Mouse (Mus musculus) lung, embryonic 15.5 days (tissue): Measurements from ENCODE around the gene Rapgef6. TPM values are rescaled to one million over a fixed set of nuclear protein-coding genes. Genes with fewer than 3 reads are reported as not detected.

ENCODE experiments used
- ATAC-seq: fragments of 200-750 bp; cut with Nextera tagmentation; 2 replicates; pipeline ENCODE4 v1.8.0; 2017; ENCODE audit warnings: moderate number of reproducible peaks, borderline replicate concordance; ENCODE audit not compliant: low FRiP score, low TSS enrichment; ENCODE audit errors: extremely low read depth
- H3K27ac ChIP-seq: fragments of 300-500 bp; sonication (generic); 2 replicates; pipeline ENCODE4 v1.5.1; 2015; ENCODE audit warnings: moderate library complexity, mild to moderate bottlenecking, inconsistent platforms
- H3K27me3 ChIP-seq: fragments of 300-500 bp; sonication (generic); 2 replicates; pipeline ENCODE4 v1.6.1; 2015; ENCODE audit warnings: inconsistent platforms
- H3K36me3 ChIP-seq: fragments of 300-500 bp; sonication (generic); 2 replicates; pipeline ENCODE4 v1.6.1; 2015; ENCODE audit warnings: inconsistent platforms
- H3K4me1 ChIP-seq: fragments of 300-500 bp; sonication (generic); 2 replicates; pipeline ENCODE4 v1.6.1; 2015; ENCODE audit warnings: inconsistent platforms
- H3K4me2 ChIP-seq: fragments of 300-500 bp; sonication (generic); 2 replicates; pipeline ENCODE4 v1.6.1; 2015; ENCODE audit warnings: inconsistent platforms, mild to moderate bottlenecking, moderate library complexity
- H3K4me3 ChIP-seq: fragments of 300-500 bp; sonication (generic); 2 replicates; pipeline ENCODE4 v1.5.1; 2015; ENCODE audit warnings: mild to moderate bottlenecking, inconsistent platforms
- H3K9ac ChIP-seq: fragments of 300-500 bp; sonication (generic); 2 replicates; pipeline ENCODE4 v1.6.1; 2015; ENCODE audit warnings: inconsistent platforms
- H3K9me3 ChIP-seq: fragments of 300-500 bp; sonication (generic); 2 replicates; pipeline ENCODE4 v1.6.1; 2016; ENCODE audit warnings: inconsistent platforms
- whole genome bisulfite sequencing: fragments of 180-500 bp; shearing (Covaris S2); methylation state at CpG from one replicate; pipeline ENCODE4 v1.1.7; 2015; 5-methylcytosine and 5-hydroxymethylcytosine counted together
- polyA plus RNA-seq: library from polyadenylated mRNA; unstranded; fragments of >200 nt; fragmentation: Nextera tagmentation; extraction: Ambion mirVana; gene quantifications from 2 replicates; pipeline ENCODE4 v1.2.1, GENCODE M21; 2015

Gene Rapgef6
- polyA plus RNA-seq, 1 experiment from 2014 or later: 37.4 TPM

GRCm38 (mm10) chr11:54697611-54698010 is 175.0 kb downstream of the Rapgef6 start:
- H3K4me1 ChIP-seq: no peaks in the 10 kb centered on the region
- H3K4me3 ChIP-seq: no peak overlapping the region
- WGBS: 89% methylated on average over 5 of the region's 5 CpGs
- no peak overlapping the region for H3K27ac ChIP-seq
- no peaks in the 10 kb centered on the region for H3K9me3 ChIP-seq
- peaks cover 29% of the 10 kb centered on the region for H3K36me3 ChIP-seq
- no peak overlapping the region for H3K4me2 ChIP-seq
- H3K27me3 ChIP-seq: no peaks in the 10 kb centered on the region
- H3K9ac ChIP-seq: no peak overlapping the region
- no peak for ATAC-seq

GRCm38 (mm10) chr11:54698636-54699035 is 176.0 kb downstream of the Rapgef6 start:
- Histone ChIP-seq H3K27me3 (no peaks in the 10 kb centered on the region), H3K9ac (no peak overlapping the region), H3K4me2 (no peak overlapping the region), H3K36me3 (peaks cover 27% of the 10 kb centered on the region), H3K4me3 (no peak overlapping the region), H3K9me3 (no peaks in the 10 kb centered on the region), H3K27ac (no peak overlapping the region), H3K4me1 (no peaks in the 10 kb centered on the region)
- WGBS: 91% methylated on average over 7 of the region's 7 CpGs
- no peak for ATAC-seq

GRCm38 (mm10) chr11:54699972-54700371 is 177.3 kb downstream of the Rapgef6 start:
- Histone ChIP-seq H3K4me1 (no peaks in the 10 kb centered on the region), H3K27ac (no peak overlapping the region), H3K9ac (no peak overlapping the region), H3K27me3 (no peaks in the 10 kb centered on the region), H3K4me3 (no peak overlapping the region), H3K4me2 (no peak overlapping the region), H3K36me3 (peaks cover 19% of the 10 kb centered on the region), H3K9me3 (no peaks in the 10 kb centered on the region)
- no peak for ATAC-seq
- 76% methylated on average over 3 of the region's 3 CpGs for WGBS

GRCm38 (mm10) chr11:54701848-54702247 is 179.2 kb downstream of the Rapgef6 start:
- Histone ChIP-seq H3K9ac (no peak overlapping the region), H3K4me1 (no peaks in the 10 kb centered on the region), H3K9me3 (no peaks in the 10 kb centered on the region), H3K4me2 (no peak overlapping the region), H3K4me3 (no peak overlapping the region), H3K27me3 (no peaks in the 10 kb centered on the region), H3K36me3 (peaks cover 6% of the 10 kb centered on the region), H3K27ac (no peak overlapping the region)
- 87% methylated on average over 8 of the region's 8 CpGs for WGBS
- ATAC-seq: no peak

- Histone ChIP-seq H3K27me3 (no peaks in the 10 kb centered on the region), H3K36me3 (no peaks in the 10 kb centered on the region; the same call in 1 of the 2 replicates), H3K9ac (no peak overlapping the region), H3K4me2 (no peak overlapping the region), H3K9me3 (no peaks in the 10 kb centered on the region), H3K27ac (no peak overlapping the region), H3K4me3 (no peak overlapping the region), H3K4me1 (no peaks in the 10 kb centered on the region)
- ATAC-seq: no peak
- 36% methylated on average over 4 of the region's 4 CpGs for WGBS
Measured at GRCm38 (mm10) chr11:54703306-54703705, 180.7 kb downstream of the Rapgef6 start.

GRCm38 (mm10) chr11:54708153-54708552 is 185.5 kb downstream of the Rapgef6 start:
- 83% methylated on average over 2 of the region's 2 CpGs for WGBS
- no peaks in the 10 kb centered on the region for H3K27me3 ChIP-seq

GRCm38 (mm10) chr11:54709645-54710044 is 187.0 kb downstream of the Rapgef6 start:
- Histone ChIP-seq H3K4me2 (no peak overlapping the region), H3K27me3 (no peaks in the 10 kb centered on the region), H3K4me1 (no peaks in the 10 kb centered on the region), H3K4me3 (no peak overlapping the region), H3K9ac (no peak overlapping the region), H3K36me3 (peaks cover 5% of the 10 kb centered on the region; the same call in 1 of the 2 replicates), H3K9me3 (no peaks in the 10 kb centered on the region), H3K27ac (no peak overlapping the region)
- WGBS: 43% methylated on average over 2 of the region's 2 CpGs
- ATAC-seq: no peak

More at GRCm38 (mm10) chr11:54708153-54708552, 185.5 kb downstream of the Rapgef6 start:
- H3K4me1 ChIP-seq: no peaks in the 10 kb centered on the region
- no peak overlapping the region for H3K9ac ChIP-seq
- no peak for ATAC-seq
- no peak overlapping the region for H3K27ac ChIP-seq
- no peak overlapping the region for H3K4me2 ChIP-seq
- no peak overlapping the region for H3K4me3 ChIP-seq
- peaks cover 2% of the 10 kb centered on the region; the same call in 1 of the 2 replicates for H3K36me3 ChIP-seq
- no peaks in the 10 kb centered on the region for H3K9me3 ChIP-seq

GRCm38 (mm10) chr11:54710512-54711293 is 188.1 kb downstream of the Rapgef6 start:
- H3K9me3 ChIP-seq: no peaks in the 10 kb centered on the region
- WGBS: 79% methylated on average over 4 of the region's 4 CpGs

GRCm38 (mm10) chr11:54712849-54713248 is 190.2 kb downstream of the Rapgef6 start:
- no peaks in the 10 kb centered on the region for H3K4me1 ChIP-seq
- peaks cover 23% of the 10 kb centered on the region for H3K36me3 ChIP-seq
- H3K4me3 ChIP-seq: no peak overlapping the region
- no peaks in the 10 kb centered on the region for H3K27me3 ChIP-seq
- no peak for ATAC-seq
- H3K4me2 ChIP-seq: no peak overlapping the region
- no peak overlapping the region for H3K9ac ChIP-seq
- no peaks in the 10 kb centered on the region for H3K9me3 ChIP-seq
- no peak overlapping the region for H3K27ac ChIP-seq
- WGBS: 65% methylated on average over 2 of the region's 2 CpGs

More at GRCm38 (mm10) chr11:54710512-54711293, 188.1 kb downstream of the Rapgef6 start:
- no peak overlapping the region for H3K4me3 ChIP-seq
- H3K27me3 ChIP-seq: no peaks in the 10 kb centered on the region
- H3K4me2 ChIP-seq: no peak overlapping the region
- H3K27ac ChIP-seq: no peak overlapping the region
- H3K36me3 ChIP-seq: peaks cover 8% of the 10 kb centered on the region
- no peak for ATAC-seq
- no peak overlapping the region for H3K9ac ChIP-seq
- H3K4me1 ChIP-seq: no peaks in the 10 kb centered on the region

GRCm38 (mm10) chr11:54717893-54718292 is 195.2 kb downstream of the Rapgef6 start:
- no peaks in the 10 kb centered on the region for H3K27me3 ChIP-seq
- no peak overlapping the region for H3K4me2 ChIP-seq
- no peaks in the 10 kb centered on the region for H3K4me1 ChIP-seq
- H3K36me3 ChIP-seq: peaks cover 34% of the 10 kb centered on the region
- no peak overlapping the region for H3K9ac ChIP-seq
- H3K9me3 ChIP-seq: no peaks in the 10 kb centered on the region
- WGBS: 85% methylated on average over 3 of the region's 3 CpGs
- no peak overlapping the region for H3K4me3 ChIP-seq
- ATAC-seq: no peak
- no peak overlapping the region for H3K27ac ChIP-seq

GRCm38 (mm10) chr11:54718601-54719000 is 196.0 kb downstream of the Rapgef6 start:
- Histone ChIP-seq H3K36me3 (peaks cover 39% of the 10 kb centered on the region), H3K9me3 (no peaks in the 10 kb centered on the region), H3K9ac (no peak overlapping the region), H3K4me2 (no peak overlapping the region), H3K27me3 (no peaks in the 10 kb centered on the region), H3K4me3 (no peak overlapping the region), H3K4me1 (no peaks in the 10 kb centered on the region), H3K27ac (no peak overlapping the region)
- no peak for ATAC-seq
- 97% methylated on average over 3 of the region's 3 CpGs for WGBS

GRCm38 (mm10) chr11:54722057-54722456 is 199.4 kb downstream of the Rapgef6 start:
- H3K9me3 ChIP-seq: no peaks in the 10 kb centered on the region
- no peak overlapping the region for H3K4me2 ChIP-seq
- no peaks in the 10 kb centered on the region for H3K27me3 ChIP-seq
- WGBS: 85% methylated on average over 6 of the region's 6 CpGs
- H3K4me3 ChIP-seq: no peak overlapping the region
- no peak overlapping the region for H3K9ac ChIP-seq
- no peak for ATAC-seq
- no peaks in the 10 kb centered on the region for H3K4me1 ChIP-seq
- H3K27ac ChIP-seq: no peak overlapping the region
- H3K36me3 ChIP-seq: peaks cover 29% of the 10 kb centered on the region
